Mouse (Mus musculus): ENCODE measurements around the gene Pdcd5. TPM values are rescaled to one million over a fixed set of nuclear protein-coding genes. Genes with fewer than 3 reads are reported as not detected.

Pdcd5 gene
- total and polyA plus RNA-seq, 2 experiments, result 61.5 to 71.0 TPM

GRCm38 (mm10) chr7:35668066-35669041 lies 21.0 kb upstream of the Pdcd5 start:
- TF ChIP-seq CTCF (IDR thresholded peaks at IDR 0.05; ENCODE audit: low read depth, low read length), result no peak
- TF ChIP-seq POLR2A (IDR thresholded peaks at IDR 0.05; ENCODE audit: extremely low read depth, insufficient read depth, low read length), result no peak
- Histone ChIP-seq H3K27ac (replicated peaks; ENCODE audit: insufficient read depth, low read depth, low read length) (no peak overlapping the region), H3K36me3 (ENCODE audit: control insufficient read depth, insufficient read depth, low read length) (no peaks in the 10 kb centered on the region), H3K9ac (ENCODE audit: low read depth, low read length) (no peak overlapping the region), H3K4me1 (ENCODE audit: control insufficient read depth, insufficient read depth, low read length) (no peaks in the 10 kb centered on the region), H3K79me2 (ENCODE audit: control insufficient read depth, insufficient read depth, low read length) (no peaks in the 10 kb centered on the region), H3K27me3 (ENCODE audit: control insufficient read depth, insufficient read depth, low read length) (no peaks in the 10 kb centered on the region), H3K4me3 (ENCODE audit: insufficient read depth, low read depth, low read length) (no peak overlapping the region)
- DNase-seq (ENCODE audit: extremely low read depth, low read depth, low spot score), result no peak
- WGBS, result 74% methylated on average over 18 of the region's 18 CpGs

- WGBS, result 81% methylated on average over 16 of the region's 16 CpGs
- Histone ChIP-seq H3K27me3 (ENCODE audit: control insufficient read depth, insufficient read depth, low read length) (no peaks in the 10 kb centered on the region), H3K9ac (ENCODE audit: low read depth, low read length) (no peak overlapping the region), H3K27ac (replicated peaks; ENCODE audit: insufficient read depth, low read depth, low read length) (no peak overlapping the region), H3K4me1 (ENCODE audit: control insufficient read depth, insufficient read depth, low read length) (no peaks in the 10 kb centered on the region), H3K4me3 (ENCODE audit: insufficient read depth, low read depth, low read length) (no peak overlapping the region), H3K79me2 (ENCODE audit: control insufficient read depth, insufficient read depth, low read length) (no peaks in the 10 kb centered on the region), H3K36me3 (ENCODE audit: control insufficient read depth, insufficient read depth, low read length) (no peaks in the 10 kb centered on the region)
- TF ChIP-seq CTCF (IDR thresholded peaks at IDR 0.05; ENCODE audit: low read depth, low read length) (no peak), POLR2A (IDR thresholded peaks at IDR 0.05; ENCODE audit: extremely low read depth, insufficient read depth, low read length) (no peak)
- no peak for DNase-seq (ENCODE audit: extremely low read depth, low read depth, low spot score)
Measured at GRCm38 (mm10) chr7:35663790-35664376, 16.6 kb upstream of the Pdcd5 start.

GRCm38 (mm10) chr7:35659173-35659572 lies 11.9 kb upstream of the Pdcd5 start:
- Histone ChIP-seq H3K27ac (replicated peaks; ENCODE audit: insufficient read depth, low read depth, low read length) (no peak overlapping the region), H3K4me1 (ENCODE audit: control insufficient read depth, insufficient read depth, low read length) (no peaks in the 10 kb centered on the region), H3K4me3 (ENCODE audit: insufficient read depth, low read depth, low read length) (no peak overlapping the region), H3K9ac (ENCODE audit: low read depth, low read length) (no peak overlapping the region), H3K36me3 (ENCODE audit: control insufficient read depth, insufficient read depth, low read length) (no peaks in the 10 kb centered on the region), H3K79me2 (ENCODE audit: control insufficient read depth, insufficient read depth, low read length) (no peaks in the 10 kb centered on the region), H3K27me3 (ENCODE audit: control insufficient read depth, insufficient read depth, low read length) (no peaks in the 10 kb centered on the region)
- WGBS, result 62% methylated on average over 3 of the region's 3 CpGs
- TF ChIP-seq CTCF (IDR thresholded peaks at IDR 0.05; ENCODE audit: low read depth, low read length) (peak; percentile 86), POLR2A (IDR thresholded peaks at IDR 0.05; ENCODE audit: extremely low read depth, insufficient read depth, low read length) (no peak)
- DNase-seq (ENCODE audit: extremely low read depth, low read depth, low spot score), result no peak

- Histone ChIP-seq H3K27me3 (ENCODE audit: control insufficient read depth, insufficient read depth, low read length) (no peaks in the 10 kb centered on the region), H3K79me2 (ENCODE audit: control insufficient read depth, insufficient read depth, low read length) (no peaks in the 10 kb centered on the region), H3K27ac (replicated peaks; ENCODE audit: insufficient read depth, low read depth, low read length) (no peak overlapping the region), H3K9ac (ENCODE audit: low read depth, low read length) (no peak overlapping the region), H3K4me3 (ENCODE audit: insufficient read depth, low read depth, low read length) (no peak overlapping the region), H3K36me3 (ENCODE audit: control insufficient read depth, insufficient read depth, low read length) (no peaks in the 10 kb centered on the region), H3K4me1 (ENCODE audit: control insufficient read depth, insufficient read depth, low read length) (no peaks in the 10 kb centered on the region)
- no peak for DNase-seq (ENCODE audit: extremely low read depth, low read depth, low spot score)
- 61% methylated on average over 6 of the region's 6 CpGs for WGBS
- TF ChIP-seq POLR2A (IDR thresholded peaks at IDR 0.05; ENCODE audit: extremely low read depth, insufficient read depth, low read length), result no peak
- TF ChIP-seq CTCF (IDR thresholded peaks at IDR 0.05; ENCODE audit: low read depth, low read length), result no peak
Measured at GRCm38 (mm10) chr7:35657829-35658228, 10.5 kb upstream of the Pdcd5 start.

GRCm38 (mm10) chr7:35651583-35652270 lies 4.4 kb upstream of the Pdcd5 start:
- Histone ChIP-seq H3K79me2 (ENCODE audit: control insufficient read depth, insufficient read depth, low read length) (0 out of 2 replicates have a peak, but pooled peaks cover 4% of the 10 kb centered on the region), H3K4me3 (ENCODE audit: insufficient read depth, low read depth, low read length) (no peak overlapping the region), H3K27ac (replicated peaks; ENCODE audit: insufficient read depth, low read depth, low read length) (no peak overlapping the region), H3K36me3 (ENCODE audit: control insufficient read depth, insufficient read depth, low read length) (no peaks in the 10 kb centered on the region), H3K27me3 (ENCODE audit: control insufficient read depth, insufficient read depth, low read length) (no peaks in the 10 kb centered on the region), H3K9ac (ENCODE audit: low read depth, low read length) (no peak overlapping the region), H3K4me1 (ENCODE audit: control insufficient read depth, insufficient read depth, low read length) (no peaks in the 10 kb centered on the region)
- TF ChIP-seq CTCF (IDR thresholded peaks at IDR 0.05; ENCODE audit: low read depth, low read length) (peak; percentile 14; the same call in 1 of the 2 replicates), POLR2A (IDR thresholded peaks at IDR 0.05; ENCODE audit: extremely low read depth, insufficient read depth, low read length) (no peak)
- WGBS, result 84% methylated on average over 10 of the region's 10 CpGs
- no peak for DNase-seq (ENCODE audit: extremely low read depth, low read depth, low spot score)
